Mouse (Mus musculus): ENCODE measurements at regions not wholly inside any gene's neighbourhood (a gene's known extent, or its start where the extent isn't known, plus 50 kb on each side); places are given as distances from the start of the nearest gene placed in this dataset.

DNA sequence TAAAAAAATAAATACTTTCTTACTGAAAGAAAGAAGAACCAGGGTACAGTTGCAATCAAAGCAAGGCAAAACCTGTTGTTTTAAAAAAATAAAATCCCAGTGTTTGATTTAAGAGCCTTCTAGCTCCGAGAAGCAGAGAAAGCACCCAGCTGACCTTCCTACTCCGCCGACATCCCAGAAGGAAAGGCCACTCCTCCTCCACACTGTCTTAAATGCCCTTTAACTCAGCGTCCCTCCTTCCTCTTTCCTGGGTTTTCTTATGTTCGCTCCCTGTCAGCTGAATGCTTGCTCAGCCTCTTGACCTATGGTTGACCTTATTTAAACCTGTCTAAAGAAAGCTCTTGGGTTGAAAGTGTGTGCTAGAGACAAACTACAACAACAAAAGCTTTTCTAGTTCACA lies 79.1 kb downstream of the Sptssa start:
- no peak for DNase-seq

DNA sequence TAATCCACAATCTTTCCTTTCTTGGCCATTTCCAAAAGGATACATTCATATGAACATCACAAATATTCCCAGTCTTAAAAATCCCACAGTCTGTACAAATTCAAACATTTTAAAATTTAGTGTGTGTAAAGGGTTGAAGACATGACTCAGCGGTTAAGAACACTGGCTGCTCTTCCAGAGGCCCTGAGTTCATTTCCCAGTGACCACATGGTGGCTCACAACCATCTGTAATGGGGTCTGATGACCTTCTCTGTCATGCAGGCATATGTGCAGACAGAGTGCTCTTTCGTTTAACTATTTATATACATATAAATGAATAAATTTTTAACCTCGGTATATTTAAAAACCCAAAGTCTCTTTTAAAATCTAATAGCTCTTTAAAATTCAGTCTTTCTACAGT lies 79.6 kb downstream of the Sptssa start:
- DNase-seq = no peak

DNA sequence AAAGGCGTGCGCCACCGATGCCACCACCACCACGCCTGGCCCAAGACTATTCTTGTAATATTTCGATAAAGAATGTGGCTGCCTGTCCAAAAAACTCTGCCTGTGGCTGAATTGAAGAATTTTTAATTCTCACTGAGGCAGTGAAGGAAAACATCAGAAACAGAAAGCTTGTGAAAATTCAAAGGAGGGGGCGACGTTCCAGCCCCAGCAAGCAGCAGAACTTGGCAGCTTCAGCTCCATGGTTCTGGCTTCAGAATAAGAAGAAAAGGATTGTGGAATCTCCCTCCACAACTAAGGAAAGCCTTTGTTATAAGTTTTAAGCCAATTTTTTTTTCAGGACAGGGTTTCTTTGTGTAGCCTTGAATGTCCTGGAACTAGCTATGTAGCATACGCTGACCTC lies 83.5 kb downstream of the Sptssa start:
- no peak for DNase-seq

DNA sequence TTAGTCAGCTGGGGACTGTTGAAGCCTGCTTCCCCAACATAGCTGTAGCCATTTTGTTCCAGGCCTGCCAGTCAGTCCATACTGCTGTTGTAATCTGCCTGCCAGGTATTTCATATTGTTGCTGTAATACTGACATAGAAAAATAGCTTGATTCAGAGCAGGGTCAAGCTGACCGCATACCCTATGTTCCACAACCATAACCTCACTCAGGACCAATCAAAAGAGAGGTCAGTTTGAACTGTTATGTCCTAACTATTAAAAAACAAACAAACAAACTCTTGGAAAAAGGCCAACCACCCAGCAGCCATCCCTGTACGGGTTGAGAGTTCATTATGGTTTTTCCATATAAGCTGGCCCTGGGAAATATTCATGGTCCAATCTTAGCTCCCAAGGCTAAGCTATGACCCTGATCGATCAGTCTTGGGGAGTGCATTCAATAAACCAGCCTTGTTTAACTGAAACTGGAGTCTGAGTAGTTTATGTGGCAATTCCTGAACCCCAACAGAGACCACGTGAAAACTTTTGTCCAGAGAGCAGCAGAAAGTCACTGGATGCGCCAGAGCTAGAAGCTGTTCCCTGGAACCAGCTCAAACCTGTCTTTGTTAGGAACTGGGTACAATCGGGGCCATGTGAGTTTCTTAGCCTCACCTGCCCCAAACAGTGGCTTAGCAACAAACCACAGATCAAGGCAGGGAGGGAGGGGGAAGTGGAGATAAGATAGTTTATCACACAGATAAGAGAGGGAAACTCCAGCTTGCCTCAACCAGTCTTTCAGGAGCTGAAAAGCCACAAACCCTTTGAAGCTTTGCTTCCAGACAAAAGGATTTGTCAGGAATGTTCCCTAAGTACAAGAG lies 88.1 kb downstream of the Sptssa start:
- DNase-seq = no peak

GRCm38 (mm10) chr12:54567426-54567790 lies 89.0 kb downstream of the Sptssa start:
- no peak for DNase-seq

DNA sequence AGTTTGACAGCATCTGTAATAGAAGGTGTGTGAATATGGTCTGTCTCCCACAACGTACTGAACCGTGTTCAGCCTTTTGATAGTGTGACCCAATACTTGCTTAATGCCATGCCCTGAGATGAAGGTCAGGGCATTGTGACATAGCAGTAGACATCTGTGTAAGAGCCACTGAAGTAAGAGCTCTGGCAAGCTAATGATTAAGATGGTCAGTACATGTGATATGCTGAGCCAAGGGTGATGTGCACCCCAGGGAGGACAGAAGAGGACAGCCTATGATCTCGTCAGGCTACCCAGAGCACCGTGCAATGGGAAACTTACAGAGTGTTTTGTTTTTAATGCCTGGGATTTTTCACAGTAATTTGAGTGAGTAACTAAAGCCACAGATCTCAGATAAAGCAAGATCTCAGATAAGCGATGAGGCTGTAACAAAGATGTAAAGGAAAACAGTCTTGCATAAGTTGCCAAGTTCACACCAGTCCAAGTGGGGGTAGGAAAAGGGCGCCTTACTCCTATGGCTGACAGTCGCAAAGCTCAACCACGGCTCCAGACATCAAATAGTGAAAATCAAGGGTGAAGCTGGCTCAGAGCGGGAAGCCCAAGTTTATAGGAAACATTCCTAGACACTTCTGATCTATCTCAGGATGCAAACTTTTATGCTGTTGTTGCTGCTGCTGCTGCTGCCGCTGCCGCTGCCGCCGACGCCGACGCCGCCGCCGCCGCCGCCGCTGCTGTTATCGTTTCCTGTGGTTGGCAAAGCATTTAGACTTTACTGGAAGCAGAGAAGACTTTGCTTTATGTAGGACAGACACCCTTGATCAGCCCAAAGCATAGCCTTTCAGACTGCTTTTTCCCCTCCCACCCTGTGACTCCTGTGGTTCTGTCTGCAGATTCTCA lies 89.6 kb downstream of the Sptssa start:
- DNase-seq = no peak

- DNase-seq = no peak
These were observed 94.4 kb downstream of the Sptssa start for GRCm38 (mm10) chr12:54561981-54562380.

DNA sequence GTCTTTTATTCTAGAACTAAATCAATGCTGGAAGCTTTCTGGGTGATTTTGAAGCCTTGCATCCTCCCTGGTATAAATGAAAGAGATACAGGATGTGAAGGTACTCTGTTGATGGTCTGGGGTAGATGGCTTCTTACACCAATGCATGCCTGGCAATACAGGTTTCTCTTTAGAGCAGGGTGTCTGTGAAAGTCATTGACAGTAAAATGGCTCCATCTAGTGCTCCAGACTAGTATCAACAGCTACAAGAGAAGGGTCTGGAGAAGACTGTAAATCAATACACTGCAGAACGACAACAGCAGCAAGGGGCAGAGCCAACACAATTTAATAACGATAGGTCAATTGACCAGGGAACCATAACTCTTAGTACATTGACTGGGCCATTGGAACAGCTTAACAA lies 98.3 kb downstream of the Sptssa start:
- DNase-seq = peak in 1 of 2 experiments; percentile 18

- DNase-seq = no peak
These were observed 106.7 kb downstream of the Sptssa start for GRCm38 (mm10) chr12:54549659-54550058.

DNA sequence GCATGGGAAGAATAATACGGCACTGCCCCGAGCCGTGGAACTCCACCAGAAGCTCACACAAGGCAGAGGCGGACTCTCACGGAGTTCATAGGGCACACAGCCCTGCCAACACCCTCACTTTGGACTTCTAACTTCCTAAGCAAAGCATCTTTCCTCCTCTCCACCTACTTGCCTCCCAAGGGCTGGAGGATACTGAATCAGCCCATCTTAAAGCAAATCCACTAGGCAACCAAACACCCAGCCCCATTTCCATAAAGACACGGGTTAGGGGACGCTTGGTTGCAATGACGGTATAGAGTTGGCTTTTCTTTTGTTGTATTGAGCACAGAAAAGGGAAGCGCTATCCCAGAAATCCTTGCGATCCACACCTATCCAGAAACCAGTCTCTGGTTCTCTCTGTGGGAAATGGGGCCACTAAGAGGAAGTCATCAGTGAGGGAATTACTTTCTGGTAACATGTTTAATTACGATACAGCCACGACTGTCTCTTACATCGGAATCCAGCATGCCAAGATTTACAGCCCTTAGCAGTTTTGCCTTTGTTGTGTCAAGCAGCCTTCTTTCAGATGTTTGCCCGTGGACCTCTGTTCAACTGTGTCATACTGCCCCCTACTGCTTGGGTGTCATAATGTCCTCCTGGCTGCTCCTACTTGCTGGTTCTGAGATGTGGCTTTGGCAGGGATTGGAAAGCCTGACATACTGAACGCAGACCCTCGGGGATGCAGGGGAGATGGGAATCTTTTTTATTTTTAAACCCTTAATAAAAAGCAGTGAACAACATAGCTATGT lies 110.4 kb downstream of the Sptssa start:
- DNase-seq = peak; percentile 52 to 78

DNA sequence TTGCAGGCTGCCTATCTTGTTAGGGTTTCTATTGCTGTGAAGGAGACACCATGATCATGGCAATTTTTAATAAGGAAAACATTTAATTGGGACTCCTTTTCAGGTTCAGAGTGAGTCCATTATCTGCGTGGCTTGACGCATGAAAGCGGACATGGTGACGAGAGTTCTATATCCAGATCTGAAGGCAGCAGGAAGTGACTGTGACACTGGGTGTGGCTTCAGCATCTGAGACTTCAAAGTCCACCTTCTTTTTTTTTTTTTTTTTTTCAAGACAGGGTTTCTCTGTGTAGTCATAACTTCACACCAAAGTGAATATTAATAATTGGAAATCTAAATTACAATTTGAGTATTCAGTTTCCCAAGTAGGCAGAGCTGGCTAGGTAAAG lies 118.1 kb downstream of the Sptssa start:
- no peak for DNase-seq

- no peak for DNase-seq
These were observed 118.6 kb downstream of the Sptssa start for GRCm38 (mm10) chr12:54537690-54538319.

DNA sequence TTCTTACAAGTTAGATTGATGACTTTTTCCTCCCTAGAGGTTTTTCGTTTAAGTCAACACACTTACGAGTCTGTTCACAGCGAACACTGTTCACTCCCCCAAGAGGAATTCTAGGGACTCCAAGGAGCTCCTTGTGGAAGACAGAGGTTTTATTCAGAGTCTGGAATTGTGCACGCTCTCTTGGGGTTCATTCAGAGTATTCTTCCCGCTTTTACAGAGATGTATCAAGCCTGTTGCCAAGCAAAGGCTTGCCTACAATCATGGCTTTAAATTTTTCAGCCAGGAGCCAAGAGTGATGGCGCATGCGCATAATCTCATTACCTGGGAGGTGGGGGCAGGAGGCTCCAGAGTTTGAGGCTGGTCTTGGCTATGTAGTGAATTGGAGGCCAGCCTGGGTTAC lies 119.4 kb downstream of the Sptssa start:
- DNase-seq = no peak

GRCm38 (mm10) chr12:54535556-54536516 lies 120.5 kb downstream of the Sptssa start:
- DNase-seq = no peak

GRCm38 (mm10) chr12:54534910-54535309 lies 121.5 kb downstream of the Sptssa start:
- no peak for DNase-seq

GRCm38 (mm10) chr12:54533134-54533533 lies 123.2 kb downstream of the Sptssa start:
- DNase-seq = no peak

GRCm38 (mm10) chr12:54532062-54532461 lies 124.3 kb downstream of the Sptssa start:
- DNase-seq = no peak

GRCm38 (mm10) chr12:54528046-54528445 lies 128.3 kb downstream of the Sptssa start:
- peak in 1 of 2 experiments; percentile 10 for DNase-seq

- DNase-seq = no peak
These were observed 128.8 kb downstream of the Sptssa start for GRCm38 (mm10) chr12:54527577-54527976.

- no peak for DNase-seq
These were observed 136.0 kb downstream of the Sptssa start for GRCm38 (mm10) chr12:54520406-54520805.

- DNase-seq = no peak
These were observed 137.0 kb downstream of the Sptssa start for GRCm38 (mm10) chr12:54519370-54519769.
